Mouse (Mus musculus) CH12.LX (cell line): ENCODE measurements around the gene Nxn. TPM values are rescaled to one million over a fixed set of nuclear protein-coding genes. Genes with fewer than 3 reads are reported as not detected.

Experiments used
- DNase-seq: peaks from one replicate; pipeline ENCODE4 v3.0.0-alpha.2; 2013; ENCODE audit errors: extremely low read depth
- H3K27ac ChIP-seq: 2 replicates; pipeline ENCODE4 v1.5.1; 2012; ENCODE audit warnings: low read depth, mild to moderate bottlenecking, control low read depth, moderate library complexity; ENCODE audit not compliant: insufficient read depth
- H3K27me3 ChIP-seq: replicated peaks from 2 replicates; pipeline ENCODE3; 2012; ENCODE audit warnings: inconsistent platforms
- H3K36me3 ChIP-seq, 2 experiments: replicated peaks in 1 of 2; 2 replicates each; pipeline versions ENCODE3 to v1.6.1; 2012; ENCODE audit warnings: inconsistent platforms in 1 of 2, low read length in 1 of 2, mild to moderate bottlenecking in 1 of 2, mixed read lengths in 1 of 2, moderate library complexity in 1 of 2; ENCODE audit not compliant: control insufficient read depth in 1 of 2, insufficient read depth in 1 of 2
- H3K4me1 ChIP-seq, 2 experiments: 2 replicates each; pipeline ENCODE4 v1.6.1; 2012; ENCODE audit warnings: inconsistent platforms in 1 of 2, moderate library complexity in 1 of 2; ENCODE audit not compliant: insufficient read depth in 2 of 2, control insufficient read depth in 1 of 2
- H3K4me2 ChIP-seq: 2 replicates; pipeline ENCODE4 v1.6.1; 2012; ENCODE audit warnings: low read depth, mild to moderate bottlenecking, control low read depth; ENCODE audit not compliant: poor library complexity, insufficient read depth, severe bottlenecking
- H3K4me3 ChIP-seq, 3 experiments: fragments of 150-350 bp in 1 of 3; sonication (generic) in 1 of 3; replicated peaks in 1 of 3; 2 replicates each; pipeline versions ENCODE3 to v1.5.1; 2011 to 2012; ENCODE audit warnings: low read depth in 2 of 3, low read length in 2 of 3, mild to moderate bottlenecking in 2 of 3, moderate library complexity in 2 of 3, control low read depth in 1 of 3, improper control_type of control experiment in 1 of 3, inconsistent platforms in 1 of 3, mixed read lengths in 1 of 3; ENCODE audit not compliant: poor library complexity in 1 of 3
- H3K79me2 ChIP-seq: replicated peaks from 2 replicates; pipeline ENCODE4 v1.6.1; 2012; ENCODE audit warnings: mild to moderate bottlenecking, moderate library complexity; ENCODE audit not compliant: control insufficient read depth, poor library complexity, insufficient read depth, severe bottlenecking; ENCODE audit errors: extremely low read depth
- H3K9ac ChIP-seq: 2 replicates; pipeline ENCODE4 v1.6.1; 2012; ENCODE audit warnings: low read depth, mild to moderate bottlenecking, control low read depth, moderate library complexity; ENCODE audit not compliant: insufficient read depth
- H3K9me3 ChIP-seq: replicated peaks from 2 replicates; pipeline ENCODE3; 2012; ENCODE audit warnings: low read length, inconsistent platforms, mixed read lengths
- CHD1 ChIP-seq: IDR thresholded peaks from 2 replicates; pipeline ENCODE4 v1.6.1; 2012; ENCODE audit warnings: low read depth, low read length, improper control_type of control experiment, inconsistent platforms
- CTCF ChIP-seq, 2 experiments: IDR thresholded peaks in 1 of 2; conservative IDR thresholded peaks in 1 of 2; 2 replicates each; pipeline ENCODE4 v1.5.1; 2011 to 2012; ENCODE audit warnings: low read depth in 2 of 2, low read length in 2 of 2, improper control_type of control experiment in 1 of 2, inconsistent platforms in 1 of 2, mild to moderate bottlenecking in 1 of 2, moderate library complexity in 1 of 2
- ELF1 ChIP-seq: IDR thresholded peaks from 2 replicates; pipeline ENCODE4 v1.6.1; 2014; ENCODE audit warnings: low read depth, mild to moderate bottlenecking, inconsistent platforms, low read length, improper control_type of control experiment
- ETS1 ChIP-seq: conservative IDR thresholded peaks from 2 replicates; pipeline ENCODE4 v1.6.1; 2012; ENCODE audit warnings: low read depth, mild to moderate bottlenecking, inconsistent platforms, low read length, improper control_type of control experiment, moderate library complexity
- IRF4 ChIP-seq: IDR thresholded peaks from 2 replicates; pipeline ENCODE4 v1.6.1; 2014; ENCODE audit warnings: low read depth, mild to moderate bottlenecking, inconsistent platforms, low read length, improper control_type of control experiment
- JUN ChIP-seq: IDR thresholded peaks from 2 replicates; pipeline ENCODE4 v1.6.1; 2011; ENCODE audit warnings: low read depth, mild to moderate bottlenecking, low read length, improper control_type of control experiment, moderate library complexity; ENCODE audit not compliant: insufficient read depth
- JUND ChIP-seq: conservative IDR thresholded peaks from 2 replicates; pipeline ENCODE4 v1.6.1; 2011; ENCODE audit warnings: low read depth, low read length, improper control_type of control experiment
- KAT2A ChIP-seq: IDR thresholded peaks from 2 replicates; pipeline ENCODE4 v1.6.1; 2012; ENCODE audit warnings: low read length, improper control_type of control experiment, inconsistent platforms; ENCODE audit not compliant: insufficient replicate concordance
- MAFK ChIP-seq: IDR thresholded peaks from 2 replicates; pipeline ENCODE4 v1.6.1; 2011; ENCODE audit warnings: low read length, improper control_type of control experiment; ENCODE audit not compliant: insufficient replicate concordance
- MAX ChIP-seq: IDR thresholded peaks from 2 replicates; pipeline ENCODE4 v1.6.1; 2011; ENCODE audit warnings: low read length, improper control_type of control experiment
- MAZ ChIP-seq: IDR thresholded peaks from 2 replicates; pipeline ENCODE4 v1.6.1; 2012; ENCODE audit warnings: low read depth, mild to moderate bottlenecking, inconsistent platforms, low read length, improper control_type of control experiment, moderate library complexity
- NELFE ChIP-seq: IDR thresholded peaks from 2 replicates; pipeline ENCODE4 v1.6.1; 2011; ENCODE audit warnings: low read depth, low read length, improper control_type of control experiment
- NRF1 ChIP-seq: IDR thresholded peaks from 2 replicates; pipeline ENCODE4 v1.6.1; 2014; ENCODE audit warnings: low read depth, mild to moderate bottlenecking, inconsistent platforms, low read length, improper control_type of control experiment, moderate library complexity
- POLR2A ChIP-seq: IDR thresholded peaks from 2 replicates; pipeline ENCODE4 v1.6.1; 2011; ENCODE audit warnings: low read depth, mild to moderate bottlenecking, improper control_type of control experiment, low read length
- POLR2AphosphoS2 ChIP-seq: IDR thresholded peaks from 2 replicates; pipeline ENCODE4 v1.6.1; 2011; ENCODE audit warnings: low read depth, low read length, improper control_type of control experiment
- RAD21 ChIP-seq: IDR thresholded peaks from 2 replicates; pipeline ENCODE4 v1.6.1; 2011; ENCODE audit warnings: low read depth, mild to moderate bottlenecking, low read length, improper control_type of control experiment, moderate library complexity
- SIN3A ChIP-seq: IDR thresholded peaks from 2 replicates; pipeline ENCODE4 v1.6.1; 2012; ENCODE audit warnings: low read length, improper control_type of control experiment, inconsistent platforms
- SMC3 ChIP-seq: IDR thresholded peaks from 2 replicates; pipeline ENCODE4 v1.6.1; 2011; ENCODE audit warnings: low read depth, low read length, improper control_type of control experiment
- TCF12 ChIP-seq: IDR thresholded peaks from 2 replicates; pipeline ENCODE4 v1.6.1; 2014; ENCODE audit warnings: low read depth, mild to moderate bottlenecking, inconsistent platforms, low read length, improper control_type of control experiment
- UBTF ChIP-seq: IDR thresholded peaks from 2 replicates; pipeline ENCODE4 v1.6.1; 2012; ENCODE audit warnings: low read depth, mild to moderate bottlenecking, inconsistent platforms, low read length, improper control_type of control experiment, moderate library complexity
- USF1 ChIP-seq: IDR thresholded peaks from 2 replicates; pipeline ENCODE4 v1.6.1; 2014; ENCODE audit warnings: low read depth, mild to moderate bottlenecking, inconsistent platforms, low read length, improper control_type of control experiment
- ZC3H11A ChIP-seq: IDR thresholded peaks from 2 replicates; pipeline ENCODE4 v1.6.1; 2012; ENCODE audit warnings: low read depth, mild to moderate bottlenecking, inconsistent platforms, low read length, improper control_type of control experiment
- ZKSCAN1 ChIP-seq: IDR thresholded peaks from 2 replicates; pipeline ENCODE4 v1.6.1; 2012; ENCODE audit warnings: low read depth, inconsistent platforms, low read length, improper control_type of control experiment, borderline replicate concordance
- ZMIZ1 ChIP-seq: IDR thresholded peaks from 2 replicates; pipeline ENCODE4 v1.6.1; 2012; ENCODE audit warnings: low read depth, mild to moderate bottlenecking, inconsistent platforms, low read length, improper control_type of control experiment
- ZNF384 ChIP-seq: IDR thresholded peaks from 2 replicates; pipeline ENCODE4 v1.6.1; 2012; ENCODE audit warnings: low read depth, low read length, improper control_type of control experiment, inconsistent platforms
- dilution Hi-C: fragments of 300-500 bp; cut with MboI; formaldehyde crosslinking; loops from 2 replicates; pipeline ENCODE4 v1.14.3; 2020; ENCODE audit warnings: low sequenced_read_pairs; ENCODE audit not compliant: extremely low pct_unique_long_range_greater_than_20kb, extremely low pct_ligation_motif_present
- in situ Hi-C: fragments of 300-500 bp; cut with MboI; formaldehyde crosslinking; loops from 3 replicates; pipeline ENCODE4 v1.14.3; 2019; ENCODE audit warnings: low sequenced_read_pairs, low pct_ligation_motif_present, low pct_unique_long_range_greater_than_20kb, mixed read lengths
- polyA plus RNA-seq: library from polyadenylated mRNA; unstranded; fragments of >175 nt; gene quantifications from 2 replicates; pipeline ENCODE4 v1.2.1, GENCODE M21; 2012; ENCODE audit warnings: low read depth; ENCODE audit not compliant: insufficient read length
- total RNA-seq, 2 experiments: library from RNA; depleted of rRNA; stranded (reverse); fragments of 300-350 nt in 1 of 2; fragments of >200 nt in 1 of 2; gene quantifications; 2 replicates each; pipeline ENCODE4 v1.2.3; 2012 to 2014

Gene Nxn
- total and polyA plus RNA-seq, 3 experiments: 15.3 to 24.8 (median 19.2) TPM

DNA sequence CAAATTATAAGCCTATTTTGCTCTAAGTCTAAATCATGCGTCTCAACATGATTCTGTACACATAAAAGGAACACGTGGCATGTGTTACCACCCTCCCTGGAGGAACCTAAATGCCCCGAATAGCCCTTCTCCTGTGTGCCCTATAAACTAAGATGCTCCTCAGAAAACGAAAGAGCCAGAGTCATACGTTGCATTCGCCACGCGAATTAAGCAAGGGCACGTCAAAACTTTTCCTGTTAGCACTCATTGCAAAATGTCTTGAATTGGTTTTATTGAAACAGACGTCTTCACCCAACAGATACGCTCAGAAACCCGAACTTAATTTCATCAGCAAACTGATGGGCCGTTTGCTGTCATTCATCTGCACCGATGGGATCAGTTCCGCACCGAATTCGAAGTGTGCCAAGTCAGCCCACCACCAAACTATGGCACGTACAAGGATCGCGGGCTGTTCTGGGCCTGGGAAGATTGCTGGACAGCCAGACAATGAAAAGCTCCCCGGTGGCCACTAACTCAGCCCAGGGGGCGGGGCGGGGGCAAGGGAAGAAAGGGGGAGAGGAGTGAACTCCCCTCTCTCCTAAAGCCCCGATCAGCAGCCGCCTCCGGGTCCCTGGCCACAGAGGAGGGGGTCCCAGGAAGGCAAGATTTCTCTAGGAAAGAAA lies 1.2 kb downstream of the Nxn start:
- dilution Hi-C loops: no loop called here
- DNase-seq: no peak
- TF ChIP-seq NRF1 (no peak), MAX (no peak), UBTF (no peak), JUND (no peak), MAZ (no peak), ETS1 (no peak), CTCF (conservative IDR thresholded peaks at IDR 0.05 in 1 of 2, IDR thresholded peaks at IDR 0.05 in 1 of 2; ENCODE audit: low read depth in 2 of 2, low read length in 2 of 2) (no peak), NELFE (no peak), JUN (no peak), RAD21 (no peak)
- TF ChIP-seq, all 38 proteins: peak for 0
- in situ Hi-C loops: no loop called here
- H3K9me3 ChIP-seq: no peaks in the 10 kb centered on the region
- peaks cover 0 to 2% of the 10 kb centered on the region in 2 experiments for H3K36me3 ChIP-seq
- H3K9ac ChIP-seq: peak overlapping the region; percentile 56
- H3K4me1 ChIP-seq: peaks cover 4 to 41% of the 10 kb centered on the region in 2 experiments; a peak in 2 of 4 replicates
- no peak overlapping the region for H3K27ac ChIP-seq
- H3K4me2 ChIP-seq: peak overlapping the region; percentile 52
- no peaks in the 10 kb centered on the region for H3K27me3 ChIP-seq
- H3K4me3 ChIP-seq: peak overlapping the region; percentile 61 to 74 (median 70)
- H3K79me2 ChIP-seq: no peaks in the 10 kb centered on the region; the same call in 1 of the 2 replicates

DNA sequence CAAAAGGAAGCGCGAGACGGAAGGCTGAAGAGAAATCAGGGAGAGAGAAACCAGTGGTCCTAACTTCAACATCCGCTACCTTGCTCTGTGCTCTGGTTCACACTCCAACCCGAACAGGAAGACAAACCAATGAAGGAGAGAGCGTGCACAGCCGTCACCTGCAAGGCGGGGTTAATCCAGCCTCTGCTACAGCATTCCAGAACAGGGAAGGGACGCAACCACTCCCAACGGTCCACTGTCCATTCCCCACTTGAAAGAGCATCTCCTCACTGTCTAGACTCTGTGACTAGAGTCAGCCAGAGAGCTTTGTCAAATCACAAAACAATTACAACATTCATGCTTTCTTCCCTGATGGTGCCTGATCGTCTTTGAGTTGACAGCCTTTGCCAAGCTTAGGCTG lies 5.9 kb downstream of the Nxn start:
- TF ChIP-seq KAT2A: no peak
- no peak for TF ChIP-seq ZKSCAN1
- no peak for TF ChIP-seq POLR2A
- TF ChIP-seq ETS1: no peak
- no peak for TF ChIP-seq MAX
- TF ChIP-seq ELF1: no peak
- no peak for TF ChIP-seq POLR2AphosphoS2
- TF ChIP-seq SIN3A: no peak
- no peak for TF ChIP-seq IRF4
- TF ChIP-seq ZC3H11A: no peak
- no peak for TF ChIP-seq TCF12
- TF ChIP-seq ZNF384: no peak
- no peak for TF ChIP-seq JUND
- no peak for TF ChIP-seq SMC3
- no peak for TF ChIP-seq MAFK
- TF ChIP-seq ZMIZ1: no peak
- TF ChIP-seq CHD1: no peak
- no peak for TF ChIP-seq USF1
- H3K9ac ChIP-seq: no peak overlapping the region
- peaks cover 0 to 9% of the 10 kb centered on the region in 2 experiments for H3K36me3 ChIP-seq
- no peak overlapping the region for H3K4me3 ChIP-seq
- DNase-seq: no peak
- peaks cover 4 to 26% of the 10 kb centered on the region in 2 experiments; a peak in 2 of 4 replicates for H3K4me1 ChIP-seq
- dilution Hi-C loops: no loop called here
- H3K4me2 ChIP-seq: no peak overlapping the region
- peaks cover 2% of the 10 kb centered on the region for H3K9me3 ChIP-seq
- H3K79me2 ChIP-seq: no peaks in the 10 kb centered on the region; the same call in 1 of the 2 replicates
- H3K27me3 ChIP-seq: no peaks in the 10 kb centered on the region
- in situ Hi-C loops: loop anchor here (5.0 kb wide), 1 partner anchor 46 kb away; no protein-coding TSS in a partner anchor
- H3K27ac ChIP-seq: no peak overlapping the region
